Mouse (Mus musculus) CH12.LX (cell line): ENCODE data around the gene Tex13b. TPM values are rescaled to one million over a fixed set of nuclear protein-coding genes. Genes with fewer than 3 reads are reported as not detected.

Experiments
- DNase-seq: peaks from one replicate; pipeline ENCODE4 v3.0.0-alpha.2; 2013; ENCODE audit errors: extremely low read depth
- H3K27ac ChIP-seq: 2 replicates; pipeline ENCODE4 v1.5.1; 2012; ENCODE audit warnings: low read depth, mild to moderate bottlenecking, control low read depth, moderate library complexity; ENCODE audit not compliant: insufficient read depth
- H3K27me3 ChIP-seq: replicated peaks from 2 replicates; pipeline ENCODE3; 2012; ENCODE audit warnings: inconsistent platforms
- H3K36me3 ChIP-seq, 2 experiments: replicated peaks in 1 of 2; 2 replicates each; pipeline versions ENCODE3 to v1.6.1; 2012; ENCODE audit warnings: inconsistent platforms in 1 of 2, low read length in 1 of 2, mild to moderate bottlenecking in 1 of 2, mixed read lengths in 1 of 2, moderate library complexity in 1 of 2; ENCODE audit not compliant: control insufficient read depth in 1 of 2, insufficient read depth in 1 of 2
- H3K4me1 ChIP-seq, 2 experiments: 2 replicates each; pipeline ENCODE4 v1.6.1; 2012; ENCODE audit warnings: inconsistent platforms in 1 of 2, moderate library complexity in 1 of 2; ENCODE audit not compliant: insufficient read depth in 2 of 2, control insufficient read depth in 1 of 2
- H3K4me2 ChIP-seq: 2 replicates; pipeline ENCODE4 v1.6.1; 2012; ENCODE audit warnings: low read depth, mild to moderate bottlenecking, control low read depth; ENCODE audit not compliant: poor library complexity, insufficient read depth, severe bottlenecking
- H3K4me3 ChIP-seq, 3 experiments: fragments of 150-350 bp in 1 of 3; sonication (generic) in 1 of 3; replicated peaks in 1 of 3; 2 replicates each; pipeline versions ENCODE3 to v1.5.1; 2011 to 2012; ENCODE audit warnings: low read depth in 2 of 3, low read length in 2 of 3, mild to moderate bottlenecking in 2 of 3, moderate library complexity in 2 of 3, control low read depth in 1 of 3, improper control_type of control experiment in 1 of 3, inconsistent platforms in 1 of 3, mixed read lengths in 1 of 3; ENCODE audit not compliant: poor library complexity in 1 of 3
- H3K79me2 ChIP-seq: replicated peaks from 2 replicates; pipeline ENCODE4 v1.6.1; 2012; ENCODE audit warnings: mild to moderate bottlenecking, moderate library complexity; ENCODE audit not compliant: control insufficient read depth, poor library complexity, insufficient read depth, severe bottlenecking; ENCODE audit errors: extremely low read depth
- H3K9ac ChIP-seq: 2 replicates; pipeline ENCODE4 v1.6.1; 2012; ENCODE audit warnings: low read depth, mild to moderate bottlenecking, control low read depth, moderate library complexity; ENCODE audit not compliant: insufficient read depth
- H3K9me3 ChIP-seq: replicated peaks from 2 replicates; pipeline ENCODE3; 2012; ENCODE audit warnings: low read length, inconsistent platforms, mixed read lengths
- CHD2 ChIP-seq: IDR thresholded peaks from 2 replicates; pipeline ENCODE4 v1.6.1; 2011; ENCODE audit warnings: low read length, improper control_type of control experiment
- EP300 ChIP-seq: IDR thresholded peaks from 2 replicates; pipeline ENCODE4 v1.6.1; 2011; ENCODE audit warnings: low read length, improper control_type of control experiment
- MAFK ChIP-seq: IDR thresholded peaks from 2 replicates; pipeline ENCODE4 v1.6.1; 2011; ENCODE audit warnings: low read length, improper control_type of control experiment; ENCODE audit not compliant: insufficient replicate concordance
- MYC ChIP-seq: IDR thresholded peaks from 2 replicates; pipeline ENCODE4 v1.6.1; 2011; ENCODE audit warnings: low read depth, mild to moderate bottlenecking, improper control_type of control experiment, low read length
- POLR2AphosphoS2 ChIP-seq: IDR thresholded peaks from 2 replicates; pipeline ENCODE4 v1.6.1; 2011; ENCODE audit warnings: low read depth, low read length, improper control_type of control experiment
- ZNF384 ChIP-seq: IDR thresholded peaks from 2 replicates; pipeline ENCODE4 v1.6.1; 2012; ENCODE audit warnings: low read depth, low read length, improper control_type of control experiment, inconsistent platforms
- dilution Hi-C: fragments of 300-500 bp; cut with MboI; formaldehyde crosslinking; loops from 2 replicates; pipeline ENCODE4 v1.14.3; 2020; ENCODE audit warnings: low sequenced_read_pairs; ENCODE audit not compliant: extremely low pct_unique_long_range_greater_than_20kb, extremely low pct_ligation_motif_present
- in situ Hi-C: fragments of 300-500 bp; cut with MboI; formaldehyde crosslinking; loops from 3 replicates; pipeline ENCODE4 v1.14.3; 2019; ENCODE audit warnings: low sequenced_read_pairs, low pct_ligation_motif_present, low pct_unique_long_range_greater_than_20kb, mixed read lengths
- polyA plus RNA-seq: library from polyadenylated mRNA; unstranded; fragments of >175 nt; gene quantifications from 2 replicates; pipeline ENCODE4 v1.2.1, GENCODE M21; 2012; ENCODE audit warnings: low read depth; ENCODE audit not compliant: insufficient read length
- total RNA-seq, 2 experiments: library from RNA; depleted of rRNA; stranded (reverse); fragments of 300-350 nt in 1 of 2; fragments of >200 nt in 1 of 2; gene quantifications; 2 replicates each; pipeline ENCODE4 v1.2.3; 2012 to 2014

The Tex13b gene
- total and polyA plus RNA-seq, 3 experiments = 44.2 to 78.8 (median 77.9) TPM

GRCm38 (mm10) chrX:140822295-140822694 is 9.1 kb upstream of the Tex13b start:
- in situ Hi-C loops (no loop called here), dilution Hi-C loops (no loop called here)
- H3K9me3 ChIP-seq = no peaks in the 10 kb centered on the region
- H3K4me2 ChIP-seq = no peak overlapping the region
- no peak for DNase-seq
- TF ChIP-seq MYC = no peak
- no peak for TF ChIP-seq ZNF384
- H3K36me3 ChIP-seq = no peaks in the 10 kb centered on the region
- no peaks in the 10 kb centered on the region for H3K27me3 ChIP-seq
- no peak overlapping the region for H3K4me3 ChIP-seq
- no peak overlapping the region for H3K9ac ChIP-seq
- no peak overlapping the region for H3K27ac ChIP-seq
- no peaks in the 10 kb centered on the region for H3K4me1 ChIP-seq
- no peaks in the 10 kb centered on the region for H3K79me2 ChIP-seq

DNA sequence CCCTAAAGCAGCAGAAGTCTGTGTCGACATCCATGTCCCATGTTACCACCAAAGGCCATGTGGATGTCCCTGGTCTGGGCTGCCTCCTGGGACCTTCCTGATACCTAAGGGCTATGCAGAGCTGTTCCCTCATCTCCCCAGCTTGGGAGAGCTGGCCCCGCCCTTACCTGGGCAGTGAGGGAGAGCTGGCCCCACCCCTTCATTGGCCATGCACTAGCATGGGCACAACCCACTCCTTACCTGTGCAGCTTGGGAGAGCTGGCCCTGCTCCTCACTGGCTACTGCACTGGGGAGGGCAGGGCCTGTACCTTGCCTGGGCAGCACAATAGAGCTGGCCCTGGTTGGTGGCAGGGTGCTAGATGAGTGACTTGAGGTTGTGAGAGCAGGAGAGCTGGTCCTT is 7.9 kb downstream of the Tex13b start:
- no peak for DNase-seq
- Histone ChIP-seq H3K4me3 (no peak overlapping the region), H3K79me2 (no peaks in the 10 kb centered on the region), H3K36me3 (peaks cover 40 to 54% of the 10 kb centered on the region in 2 experiments), H3K27ac (no peak overlapping the region), H3K9ac (no peak overlapping the region), H3K9me3 (no peaks in the 10 kb centered on the region), H3K4me2 (no peak overlapping the region), H3K4me1 (no peaks in the 10 kb centered on the region), H3K27me3 (no peaks in the 10 kb centered on the region)
- in situ Hi-C loops (no loop called here), dilution Hi-C loops (no loop called here)
- TF ChIP-seq CHD2 = no peak

GRCm38 (mm10) chrX:140769794-140770193 is 43.4 kb downstream of the Tex13b start:
- dilution Hi-C loops = no loop called here

More at GRCm38 (mm10) chrX:140769794-140770193, 43.4 kb downstream of the Tex13b start:
- H3K4me1 ChIP-seq = no peaks in the 10 kb centered on the region
- no peaks in the 10 kb centered on the region for H3K27me3 ChIP-seq
- DNase-seq = no peak
- H3K9me3 ChIP-seq = no peaks in the 10 kb centered on the region
- H3K4me2 ChIP-seq = no peak overlapping the region
- H3K79me2 ChIP-seq = no peaks in the 10 kb centered on the region
- no peak overlapping the region for H3K27ac ChIP-seq
- in situ Hi-C loops = no loop called here
- H3K36me3 ChIP-seq = no peaks in the 10 kb centered on the region
- H3K9ac ChIP-seq = no peak overlapping the region
- no peak overlapping the region for H3K4me3 ChIP-seq
- no peak for TF ChIP-seq EP300
- no peak for TF ChIP-seq MAFK
- no peak for TF ChIP-seq POLR2AphosphoS2

Other genes starting within 250 kb of the Tex13b start
- 6.9 and 15.2 TPM in 2 replicates for gene Tsc22d3, start 212.8 kb downstream of the Tex13b start, total RNA-seq (2012; rRNA removed)
- gene Tsc22d3, start 212.8 kb downstream of the Tex13b start, total RNA-seq (2014; rRNA removed) = 28.7 and 32.8 TPM in 2 replicates
- gene Tsc22d3, start 212.8 kb downstream of the Tex13b start, polyA plus RNA-seq = 8.2 and 8.4 TPM in 2 replicates
- gene Mid2, start 148.8 kb downstream of the Tex13b start, total RNA-seq (2012; rRNA removed) = 5.0 and 8.7 TPM in 2 replicates
- 4.1 and 4.3 TPM in 2 replicates for gene Mid2, start 148.8 kb downstream of the Tex13b start, total RNA-seq (2014; rRNA removed)
- gene Mid2, start 148.8 kb downstream of the Tex13b start, polyA plus RNA-seq = 4.7 and 5.4 TPM in 2 replicates
- gene Vsig1, start 94.2 kb upstream of the Tex13b start, total RNA-seq (2012; rRNA removed) = 3.7 and 4.8 TPM in 2 replicates
- 0.38 and 0.55 TPM in 2 replicates for gene Vsig1, start 94.2 kb upstream of the Tex13b start, total RNA-seq (2014; rRNA removed)
- 0.50 and 0.56 TPM in 2 replicates for gene Vsig1, start 94.2 kb upstream of the Tex13b start, polyA plus RNA-seq
- gene Psmd10, start 143.3 kb upstream of the Tex13b start, total RNA-seq (2012; rRNA removed) = 47.9 and 48.0 TPM in 2 replicates
- 64.1 and 69.2 TPM in 2 replicates for gene Psmd10, start 143.3 kb upstream of the Tex13b start, total RNA-seq (2014; rRNA removed)
- gene Psmd10, start 143.3 kb upstream of the Tex13b start, polyA plus RNA-seq = 47.3 and 49.3 TPM in 2 replicates
- 20.9 and 22.5 TPM in 2 replicates for gene Atg4a, start 143.5 kb upstream of the Tex13b start, total RNA-seq (2012; rRNA removed)
- gene Atg4a, start 143.5 kb upstream of the Tex13b start, total RNA-seq (2014; rRNA removed) = 55.7 and 59.9 TPM in 2 replicates
- gene Atg4a, start 143.5 kb upstream of the Tex13b start, polyA plus RNA-seq = 15.7 and 17.1 TPM in 2 replicates